Mouse (Mus musculus) lung, postnatal 0 days (tissue): Measurements from ENCODE around the gene Prkce.

Experiments used
- CTCF ChIP-seq: IDR thresholded peaks from 2 replicates; pipeline ENCODE4 v1.5.1; 2016; ENCODE audit warnings: antibody characterized with exemption, mild to moderate bottlenecking
- EP300 ChIP-seq: IDR thresholded peaks from 2 replicates; pipeline ENCODE4 v1.6.1; 2016; ENCODE audit warnings: antibody characterized with exemption, mild to moderate bottlenecking, control low read depth

GRCm38 (mm10) chr17:86214285-86214684, 46.7 kb downstream of the Prkce start:
- TF ChIP-seq CTCF = no peak
- no peak for TF ChIP-seq EP300
